Mouse (Mus musculus): ENCODE results near the gene Azin2. TPM values are rescaled to one million over a fixed set of nuclear protein-coding genes. Genes with fewer than 3 reads are reported as not detected.

The Azin2 gene
- polyA plus RNA-seq, 1 experiment from 2014 or later, result 32.3 TPM

GRCm38 (mm10) chr4:128905251-128905650 lies 57.0 kb downstream of the Azin2 start:
- no peak for ATAC-seq (ENCODE audit: low FRiP score, low read depth)
- Histone ChIP-seq H3K4me3 (no peak overlapping the region), H3K27me3 (no peaks in the 10 kb centered on the region), H3K9me3 (no peaks in the 10 kb centered on the region), H3K9ac (peak overlapping the region; percentile 45), H3K4me2 (replicated peaks) (no peak overlapping the region), H3K27ac (peak overlapping the region; percentile 69; the same call in 1 of the 2 replicates), H3K4me1 (peaks cover 49% of the 10 kb centered on the region), H3K36me3 (peaks cover 40% of the 10 kb centered on the region)
- WGBS, result 24% methylated on average over 8 of the region's 8 CpGs

DNA sequence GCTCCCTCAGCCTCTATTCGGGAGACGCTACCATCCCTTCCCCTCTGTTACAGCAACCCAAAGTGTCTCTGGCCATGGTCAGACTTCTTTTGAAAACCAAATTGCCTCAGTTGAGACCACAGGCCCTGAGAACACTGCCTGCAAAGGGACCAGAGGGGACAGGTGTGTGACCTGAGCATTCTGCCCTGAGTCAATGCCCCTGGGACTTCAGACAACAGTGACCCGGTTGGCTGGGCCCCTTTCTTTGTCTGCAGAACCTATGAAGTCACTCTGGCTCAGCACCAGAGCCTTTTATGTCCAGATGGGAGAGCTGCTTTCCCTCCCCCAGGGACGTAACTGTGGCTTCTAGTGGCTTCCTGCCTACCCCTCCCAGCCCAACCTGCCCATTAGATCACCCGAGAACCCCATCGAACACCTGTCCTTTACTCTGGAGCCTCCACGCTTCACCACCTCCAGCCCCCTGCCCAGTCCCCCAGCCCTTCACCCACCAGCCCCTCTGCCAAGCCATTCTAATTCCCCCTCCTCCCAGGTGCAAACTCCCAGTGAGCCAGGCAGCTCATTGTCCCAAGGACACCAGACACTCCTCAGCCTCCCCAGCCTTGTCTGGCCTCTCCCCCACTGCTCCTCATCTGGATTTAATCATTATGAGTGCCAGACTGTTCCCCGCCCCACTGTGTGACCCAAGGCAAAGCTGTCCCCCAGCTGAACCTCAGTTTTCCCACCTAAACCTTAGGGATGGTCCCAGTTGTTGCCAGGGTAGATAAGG lies 58.0 kb downstream of the Azin2 start:
- Histone ChIP-seq H3K4me3 (no peak overlapping the region), H3K36me3 (peaks cover 29% of the 10 kb centered on the region), H3K9ac (no peak overlapping the region), H3K27me3 (no peaks in the 10 kb centered on the region), H3K4me1 (peaks cover 59% of the 10 kb centered on the region), H3K27ac (peak overlapping the region; percentile 69), H3K4me2 (replicated peaks) (no peak overlapping the region), H3K9me3 (no peaks in the 10 kb centered on the region)
- 30% methylated on average over 8 of the region's 8 CpGs for WGBS
- peak; percentile 33; the same call in 1 of the 2 replicates for ATAC-seq (ENCODE audit: low FRiP score, low read depth)

DNA sequence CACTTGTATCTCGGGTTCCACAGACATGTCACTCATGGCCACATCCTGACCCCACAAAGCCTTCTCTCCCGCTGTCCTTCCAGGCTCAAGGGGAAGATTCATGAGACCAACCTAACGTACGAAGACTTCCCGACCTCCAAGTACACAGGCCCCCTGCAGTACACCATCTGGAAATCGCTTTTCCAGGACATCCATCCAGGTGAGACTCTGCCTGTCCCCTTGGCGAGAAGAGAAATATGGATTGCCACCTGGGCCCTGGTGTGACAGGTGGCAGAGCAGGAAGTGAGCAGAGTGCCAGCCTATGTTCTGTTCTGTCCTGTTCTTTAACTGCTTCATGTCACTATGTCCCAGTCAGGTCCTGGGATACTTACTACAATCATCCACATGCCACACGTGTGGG lies 59.9 kb downstream of the Azin2 start:
- Histone ChIP-seq H3K27ac (no peak overlapping the region), H3K9ac (no peak overlapping the region), H3K27me3 (no peaks in the 10 kb centered on the region), H3K4me3 (no peak overlapping the region), H3K9me3 (no peaks in the 10 kb centered on the region), H3K4me2 (replicated peaks) (no peak overlapping the region), H3K36me3 (peaks cover 23% of the 10 kb centered on the region), H3K4me1 (peaks cover 72% of the 10 kb centered on the region)
- ATAC-seq (ENCODE audit: low FRiP score, low read depth), result no peak
- 79% methylated on average over 8 of the region's 8 CpGs for WGBS

DNA sequence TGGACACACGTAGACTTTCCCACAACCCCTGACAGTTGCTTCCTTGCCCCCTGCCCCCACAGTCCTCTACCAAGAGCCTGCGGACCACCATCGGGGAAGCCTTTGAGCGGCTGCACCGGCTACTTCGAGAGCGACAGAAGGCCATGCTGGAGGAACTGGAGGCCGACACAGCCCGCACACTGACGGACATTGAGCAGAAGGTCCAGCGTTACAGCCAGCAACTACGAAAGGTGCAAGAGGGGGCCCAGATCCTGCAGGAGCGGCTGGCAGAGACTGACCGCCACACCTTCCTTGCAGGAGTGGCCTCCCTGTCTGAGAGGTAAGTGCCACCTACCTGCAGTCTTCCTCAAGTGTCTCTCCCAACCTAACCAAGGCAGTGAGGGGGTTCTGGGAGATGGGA lies 61.8 kb downstream of the Azin2 start:
- no peak overlapping the region for H3K4me3 ChIP-seq
- 86% methylated on average over 14 of the region's 14 CpGs for WGBS

GRCm38 (mm10) chr4:128899332-128899731 lies 62.9 kb downstream of the Azin2 start:
- peaks cover 45% of the 10 kb centered on the region for H3K4me1 ChIP-seq
- no peaks in the 10 kb centered on the region for H3K9me3 ChIP-seq
- 0% methylated on average over 6 of the region's 6 CpGs for WGBS
- peak; percentile 86 for ATAC-seq (ENCODE audit: low FRiP score, low read depth)
- H3K27ac ChIP-seq, result peak overlapping the region; percentile 98
- peaks cover 23% of the 10 kb centered on the region for H3K36me3 ChIP-seq
- peak overlapping the region; percentile 57 for H3K9ac ChIP-seq
- H3K4me3 ChIP-seq, result no peak overlapping the region
- H3K27me3 ChIP-seq, result no peaks in the 10 kb centered on the region
- peak overlapping the region; percentile 42 for H3K4me2 ChIP-seq (replicated peaks)

More for the DNA sequence above, 61.8 kb downstream of the Azin2 start:
- H3K9ac ChIP-seq, result no peak overlapping the region
- H3K9me3 ChIP-seq, result no peaks in the 10 kb centered on the region
- peak overlapping the region; percentile 98 for H3K27ac ChIP-seq
- H3K36me3 ChIP-seq, result peaks cover 23% of the 10 kb centered on the region
- no peaks in the 10 kb centered on the region for H3K27me3 ChIP-seq
- H3K4me1 ChIP-seq, result peaks cover 56% of the 10 kb centered on the region
- no peak for ATAC-seq (ENCODE audit: low FRiP score, low read depth)
- H3K4me2 ChIP-seq (replicated peaks), result no peak overlapping the region

GRCm38 (mm10) chr4:128897911-128898421 lies 64.3 kb downstream of the Azin2 start:
- H3K4me1 ChIP-seq, result peaks cover 33% of the 10 kb centered on the region
- H3K9ac ChIP-seq, result peak overlapping the region; percentile 51
- peak overlapping the region; percentile 30 for H3K4me2 ChIP-seq (replicated peaks)
- 3% methylated on average over 6 of the region's 7 CpGs for WGBS
- no peaks in the 10 kb centered on the region for H3K27me3 ChIP-seq
- H3K9me3 ChIP-seq, result no peaks in the 10 kb centered on the region
- H3K27ac ChIP-seq, result peak overlapping the region; percentile 98
- peaks cover 17% of the 10 kb centered on the region for H3K36me3 ChIP-seq
- no peak overlapping the region for H3K4me3 ChIP-seq
- ATAC-seq (ENCODE audit: low FRiP score, low read depth), result peak; percentile 52

DNA sequence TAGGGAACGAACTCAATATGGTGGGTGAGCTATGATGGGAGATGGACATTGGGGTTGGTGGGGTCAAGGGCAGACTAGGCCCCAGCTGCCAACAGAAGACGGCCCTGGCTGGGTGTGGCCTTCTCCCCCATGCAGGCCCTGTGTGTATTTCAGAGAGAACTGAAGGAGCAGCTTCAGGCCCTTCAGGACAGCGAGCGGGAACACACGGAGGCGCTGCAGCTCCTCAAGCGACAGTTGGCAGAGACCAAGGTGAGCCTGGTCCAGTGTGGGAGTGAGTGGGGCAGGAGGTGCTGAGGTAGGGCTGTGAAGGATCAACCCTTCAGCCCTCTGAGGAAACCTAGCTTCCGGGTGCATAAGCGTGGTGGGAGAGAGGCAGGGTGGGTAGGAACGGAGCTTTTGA lies 65.6 kb downstream of the Azin2 start:
- peaks cover 33% of the 10 kb centered on the region for H3K4me1 ChIP-seq
- H3K4me3 ChIP-seq, result no peak overlapping the region
- no peak for ATAC-seq (ENCODE audit: low FRiP score, low read depth)
- no peaks in the 10 kb centered on the region for H3K27me3 ChIP-seq
- 93% methylated on average over 10 of the region's 10 CpGs for WGBS
- H3K27ac ChIP-seq, result no peak overlapping the region
- H3K36me3 ChIP-seq, result 0 out of 2 replicates have a peak, but pooled peaks cover 5% of the 10 kb centered on the region
- no peaks in the 10 kb centered on the region for H3K9me3 ChIP-seq
- no peak overlapping the region for H3K4me2 ChIP-seq (replicated peaks)
- H3K9ac ChIP-seq, result no peak overlapping the region

DNA sequence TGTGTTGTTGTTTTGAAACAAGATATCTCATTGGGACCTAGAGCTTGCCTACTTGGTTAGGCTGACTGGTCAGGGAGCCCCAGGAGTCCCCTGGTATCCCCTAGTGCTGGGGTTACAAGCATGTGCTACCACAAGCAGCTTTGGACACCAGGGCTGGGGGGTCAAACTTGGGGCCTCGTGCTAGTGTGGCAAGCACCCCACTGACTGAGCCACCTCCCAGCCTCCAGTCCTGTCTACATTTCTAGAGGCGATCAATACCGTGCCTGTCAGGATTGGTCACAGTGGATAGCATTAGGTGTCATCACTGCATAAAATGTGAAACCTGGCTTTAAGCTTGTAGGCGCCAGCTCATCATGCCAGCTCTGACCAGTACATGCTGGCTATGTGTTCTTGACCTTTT lies 66.4 kb downstream of the Azin2 start:
- WGBS, result 90% methylated on average over 4 of the region's 4 CpGs
- no peaks in the 10 kb centered on the region for H3K27me3 ChIP-seq
- ATAC-seq (ENCODE audit: low FRiP score, low read depth), result no peak
- no peak overlapping the region for H3K4me2 ChIP-seq (replicated peaks)
- peaks cover 3% of the 10 kb centered on the region; the same call in 1 of the 2 replicates for H3K36me3 ChIP-seq
- H3K4me3 ChIP-seq, result no peak overlapping the region
- H3K9me3 ChIP-seq, result no peaks in the 10 kb centered on the region
- peaks cover 40% of the 10 kb centered on the region for H3K4me1 ChIP-seq
- H3K27ac ChIP-seq, result no peak overlapping the region
- H3K9ac ChIP-seq, result no peak overlapping the region

DNA sequence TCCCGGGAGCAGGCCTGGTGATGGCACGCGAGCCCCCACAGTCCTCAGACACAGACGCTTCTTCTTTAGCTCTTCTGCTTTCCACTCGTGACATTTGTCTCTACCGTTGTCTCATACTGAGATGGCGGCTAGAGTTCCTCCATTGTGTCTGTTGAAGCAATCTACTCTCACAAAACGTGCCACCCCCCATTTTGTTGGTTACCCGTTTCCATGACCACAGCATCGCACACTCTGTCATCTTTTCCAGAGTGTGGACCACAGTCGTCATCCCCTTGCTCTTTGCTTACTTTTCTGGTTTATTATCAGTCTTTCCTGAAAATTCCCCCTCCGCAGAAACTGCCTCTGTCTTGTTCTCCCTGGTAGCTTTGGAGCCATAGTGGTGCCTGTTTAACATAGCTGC lies 68.1 kb downstream of the Azin2 start:
- WGBS, result 90% methylated on average over 12 of the region's 12 CpGs

DNA sequence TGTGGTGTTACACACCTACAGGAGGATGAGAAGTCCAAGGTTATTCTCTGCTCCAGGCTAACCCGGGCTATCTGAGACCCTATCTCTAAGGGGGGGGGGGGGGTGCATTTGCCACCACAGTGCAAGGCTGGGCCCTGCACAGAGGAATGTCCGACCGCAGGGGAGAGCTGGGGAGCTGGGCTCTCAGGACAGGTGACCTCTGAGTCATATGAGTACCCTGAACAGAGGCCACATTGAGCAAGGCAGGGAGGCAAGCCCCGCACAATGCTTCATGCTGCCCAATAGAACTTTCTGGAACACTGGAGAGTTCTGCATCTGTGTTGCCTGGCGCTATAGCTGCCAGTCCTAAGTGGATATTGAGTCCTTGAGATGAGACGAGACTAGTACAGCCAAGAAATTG lies 70.1 kb downstream of the Azin2 start:
- Histone ChIP-seq H3K27me3 (no peaks in the 10 kb centered on the region), H3K9me3 (no peaks in the 10 kb centered on the region), H3K4me2 (replicated peaks) (no peak overlapping the region), H3K4me3 (no peak overlapping the region), H3K36me3 (peaks cover 3% of the 10 kb centered on the region; the same call in 1 of the 2 replicates), H3K27ac (no peak overlapping the region), H3K9ac (no peak overlapping the region), H3K4me1 (peaks cover 13% of the 10 kb centered on the region)
- no peak for ATAC-seq (ENCODE audit: low FRiP score, low read depth)
- 89% methylated on average over 6 of the region's 6 CpGs for WGBS

More for the DNA sequence above, 68.1 kb downstream of the Azin2 start:
- no peak overlapping the region for H3K27ac ChIP-seq
- no peak overlapping the region for H3K4me2 ChIP-seq (replicated peaks)
- peaks cover 28% of the 10 kb centered on the region for H3K4me1 ChIP-seq
- peaks cover 3% of the 10 kb centered on the region; the same call in 1 of the 2 replicates for H3K36me3 ChIP-seq
- no peak overlapping the region for H3K4me3 ChIP-seq
- H3K9me3 ChIP-seq, result no peaks in the 10 kb centered on the region
- H3K27me3 ChIP-seq, result no peaks in the 10 kb centered on the region
- H3K9ac ChIP-seq, result no peak overlapping the region
- ATAC-seq (ENCODE audit: low FRiP score, low read depth), result no peak

DNA sequence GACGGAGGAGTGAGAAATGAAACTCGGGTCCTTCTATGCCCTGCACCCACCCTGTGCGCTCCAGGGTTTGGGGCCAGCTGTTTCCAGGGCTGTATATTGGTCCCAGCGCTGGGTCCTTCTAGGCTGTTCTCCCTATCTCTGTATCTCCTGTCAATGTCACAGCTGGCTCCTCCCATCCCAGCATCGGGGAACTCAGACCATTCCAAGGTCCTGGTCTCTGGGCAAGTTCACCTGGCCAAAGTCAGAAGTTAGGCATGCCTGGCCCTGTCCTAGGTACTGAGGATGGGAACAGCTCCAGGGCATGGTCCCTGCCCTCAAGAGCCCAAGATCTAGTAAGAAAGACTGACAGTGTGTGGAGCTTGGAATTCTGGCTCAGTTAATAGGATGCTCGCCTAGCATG lies 70.5 kb downstream of the Azin2 start:
- 79% methylated on average over 6 of the region's 6 CpGs for WGBS
- no peak for ATAC-seq (ENCODE audit: low FRiP score, low read depth)

GRCm38 (mm10) chr4:128891157-128891556 lies 71.1 kb downstream of the Azin2 start:
- Histone ChIP-seq H3K9me3 (no peaks in the 10 kb centered on the region), H3K9ac (no peak overlapping the region), H3K27me3 (no peaks in the 10 kb centered on the region), H3K4me1 (peaks cover 23% of the 10 kb centered on the region), H3K36me3 (peaks cover 3% of the 10 kb centered on the region; the same call in 1 of the 2 replicates), H3K4me3 (no peak overlapping the region), H3K27ac (no peak overlapping the region), H3K4me2 (replicated peaks) (no peak overlapping the region)
- ATAC-seq (ENCODE audit: low FRiP score, low read depth), result no peak
- 20% methylated on average over 1 of the region's 1 CpGs for WGBS

More for the DNA sequence above, 70.5 kb downstream of the Azin2 start:
- Histone ChIP-seq H3K9me3 (no peaks in the 10 kb centered on the region), H3K4me1 (peaks cover 18% of the 10 kb centered on the region), H3K9ac (no peak overlapping the region), H3K36me3 (peaks cover 3% of the 10 kb centered on the region; the same call in 1 of the 2 replicates), H3K27me3 (no peaks in the 10 kb centered on the region), H3K4me3 (no peak overlapping the region), H3K4me2 (replicated peaks) (no peak overlapping the region), H3K27ac (no peak overlapping the region)
